Mouse (Mus musculus): ENCODE data around the gene Trim50. TPM values are rescaled to one million over a fixed set of nuclear protein-coding genes. Genes with fewer than 3 reads are reported as not detected.

Trim50 gene
- polyA plus RNA-seq, 1 experiment = not detected

DNA sequence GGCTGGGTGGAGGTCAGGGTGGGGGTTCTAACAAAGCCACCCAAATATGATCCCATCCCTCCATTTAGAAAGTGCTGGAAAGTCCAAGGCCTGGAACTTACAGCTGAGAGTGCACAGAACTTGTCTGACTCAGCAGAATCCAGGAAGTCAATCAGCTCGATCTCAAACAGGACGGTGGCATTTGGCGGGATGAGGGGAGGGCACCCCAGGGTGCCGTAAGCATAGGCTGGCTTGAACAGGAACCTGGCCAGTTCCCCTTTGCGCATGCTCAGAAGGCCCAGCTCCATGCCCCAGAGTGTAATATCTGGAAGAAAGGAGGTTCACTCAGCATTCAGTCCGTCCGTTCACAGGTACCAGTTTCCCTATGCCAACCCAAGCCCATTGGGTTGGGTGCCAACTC, 7.1 kb upstream of the Trim50 start:
- TF ChIP-seq FLI1 (IDR thresholded peaks at IDR 0.05; ENCODE audit: low read length) (no peak), GATA1 (IDR thresholded peaks at IDR 0.05; ENCODE audit: borderline replicate concordance, low read length) (no peak)
- H3K27me3 ChIP-seq (replicated peaks) = peaks cover 50% of the 10 kb centered on the region
- H3K9me3 ChIP-seq = no peaks in the 10 kb centered on the region
- peaks cover 5% of the 10 kb centered on the region; the same call in 1 of the 2 replicates for H3K4me1 ChIP-seq
- H3K36me3 ChIP-seq (replicated peaks; ENCODE audit: low read length) = no peaks in the 10 kb centered on the region
- H3K4me3 ChIP-seq (replicated peaks) = no peak overlapping the region

- TF ChIP-seq FLI1 (IDR thresholded peaks at IDR 0.05; ENCODE audit: low read length) (no peak), GATA1 (IDR thresholded peaks at IDR 0.05; ENCODE audit: borderline replicate concordance, low read length) (no peak)
- H3K4me3 ChIP-seq (replicated peaks) = no peak overlapping the region
- H3K9me3 ChIP-seq = no peaks in the 10 kb centered on the region
- H3K36me3 ChIP-seq (replicated peaks; ENCODE audit: low read length) = no peaks in the 10 kb centered on the region
- peaks cover 46% of the 10 kb centered on the region for H3K27me3 ChIP-seq (replicated peaks)
- H3K4me1 ChIP-seq = peaks cover 5% of the 10 kb centered on the region; the same call in 1 of the 2 replicates
Observed at GRCm38 (mm10) chr5:135346430-135346829, 6.7 kb upstream of the Trim50 start.

- Histone ChIP-seq H3K9me3 (no peaks in the 10 kb centered on the region), H3K4me1 (peaks cover 5% of the 10 kb centered on the region; the same call in 1 of the 2 replicates), H3K4me3 (replicated peaks) (no peak overlapping the region), H3K27me3 (replicated peaks) (peaks cover 45% of the 10 kb centered on the region), H3K36me3 (replicated peaks; ENCODE audit: low read length) (no peaks in the 10 kb centered on the region)
- TF ChIP-seq FLI1 (IDR thresholded peaks at IDR 0.05; ENCODE audit: low read length) (no peak), GATA1 (IDR thresholded peaks at IDR 0.05; ENCODE audit: borderline replicate concordance, low read length) (no peak)
Observed at GRCm38 (mm10) chr5:135347511-135348011, 5.5 kb upstream of the Trim50 start.

- no peaks in the 10 kb centered on the region for H3K9me3 ChIP-seq
Observed at GRCm38 (mm10) chr5:135349862-135350261, 3.2 kb upstream of the Trim50 start, which contains the start of gene Fkbp6. Gene Fkbp6 (minus strand): TSS chr5:135350044.

GRCm38 (mm10) chr5:135351606-135352005, 1.5 kb upstream of the Trim50 start:
- H3K4me3 ChIP-seq (replicated peaks) = no peak overlapping the region
- H3K4me1 ChIP-seq = no peaks in the 10 kb centered on the region
- H3K9me3 ChIP-seq = peaks cover 4% of the 10 kb centered on the region; the same call in 1 of the 2 replicates
- no peak for TF ChIP-seq FLI1 (IDR thresholded peaks at IDR 0.05; ENCODE audit: low read length)
- no peak for TF ChIP-seq GATA1 (IDR thresholded peaks at IDR 0.05; ENCODE audit: borderline replicate concordance, low read length)
- H3K36me3 ChIP-seq (replicated peaks; ENCODE audit: low read length) = no peaks in the 10 kb centered on the region
- H3K27me3 ChIP-seq (replicated peaks) = peaks cover 48% of the 10 kb centered on the region

More at GRCm38 (mm10) chr5:135349862-135350261, 3.2 kb upstream of the Trim50 start, which contains the start of gene Fkbp6:
- H3K36me3 ChIP-seq (replicated peaks; ENCODE audit: low read length) = no peaks in the 10 kb centered on the region
- peaks cover 47% of the 10 kb centered on the region for H3K27me3 ChIP-seq (replicated peaks)
- TF ChIP-seq GATA1 (IDR thresholded peaks at IDR 0.05; ENCODE audit: borderline replicate concordance, low read length) = no peak
- no peak for TF ChIP-seq FLI1 (IDR thresholded peaks at IDR 0.05; ENCODE audit: low read length)
- peaks cover 5% of the 10 kb centered on the region; the same call in 1 of the 2 replicates for H3K4me1 ChIP-seq
- H3K4me3 ChIP-seq (replicated peaks) = no peak within 1 kb of the TSS

DNA sequence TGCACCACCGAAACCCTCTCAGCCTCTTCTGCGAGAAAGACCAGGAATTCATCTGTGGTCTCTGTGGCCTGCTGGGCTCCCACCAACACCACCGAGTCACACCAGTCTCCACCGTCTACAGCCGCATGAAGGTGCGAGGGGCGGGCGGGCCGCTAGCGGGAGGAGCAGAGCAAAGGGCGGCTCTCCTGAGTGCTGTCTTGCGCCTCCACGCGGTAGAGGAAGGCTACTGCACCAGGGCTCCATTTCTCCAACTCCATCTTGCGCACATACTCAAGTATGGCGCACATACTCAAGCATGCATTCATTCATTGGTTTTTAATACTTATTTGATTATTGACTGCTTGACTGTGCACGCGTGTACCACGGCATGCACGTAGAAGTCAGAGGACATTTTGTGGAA, 469 bp downstream of the Trim50 start:
- Histone ChIP-seq H3K9me3 (peaks cover 4% of the 10 kb centered on the region; the same call in 1 of the 2 replicates), H3K36me3 (replicated peaks; ENCODE audit: low read length) (no peaks in the 10 kb centered on the region), H3K4me3 (replicated peaks) (no peak overlapping the region), H3K4me1 (no peaks in the 10 kb centered on the region), H3K27me3 (replicated peaks) (peaks cover 42% of the 10 kb centered on the region)
- TF ChIP-seq FLI1 (IDR thresholded peaks at IDR 0.05; ENCODE audit: low read length) = no peak
- TF ChIP-seq GATA1 (IDR thresholded peaks at IDR 0.05; ENCODE audit: borderline replicate concordance, low read length) = no peak

- Histone ChIP-seq H3K36me3 (replicated peaks; ENCODE audit: low read length) (no peaks in the 10 kb centered on the region), H3K9me3 (peaks cover 4% of the 10 kb centered on the region; the same call in 1 of the 2 replicates), H3K4me3 (replicated peaks) (no peak overlapping the region), H3K27me3 (replicated peaks) (peaks cover 39% of the 10 kb centered on the region), H3K4me1 (no peaks in the 10 kb centered on the region)
- TF ChIP-seq GATA1 (IDR thresholded peaks at IDR 0.05; ENCODE audit: borderline replicate concordance, low read length) = no peak
- no peak for TF ChIP-seq FLI1 (IDR thresholded peaks at IDR 0.05; ENCODE audit: low read length)
Observed at GRCm38 (mm10) chr5:135356090-135356489, 3.0 kb downstream of the Trim50 start.

DNA sequence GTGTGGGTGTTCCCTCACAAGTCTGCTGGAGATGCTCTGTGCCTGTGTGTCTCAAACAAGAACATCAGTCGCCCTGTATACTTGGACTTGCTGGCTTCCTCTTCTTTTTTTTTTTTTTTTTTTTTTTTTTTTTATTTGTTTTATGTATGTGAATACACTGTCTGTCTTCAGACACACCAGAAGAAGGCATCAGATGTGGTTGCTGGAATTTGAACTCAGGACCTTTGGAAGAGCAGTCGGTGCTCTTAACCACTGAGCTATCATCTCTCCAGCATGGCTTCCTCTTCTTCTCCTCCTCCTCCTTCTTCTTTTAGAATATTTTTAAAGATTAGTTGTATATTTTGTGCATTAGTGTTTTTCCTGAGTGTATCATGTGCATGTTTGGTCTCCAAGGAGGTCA, 4.5 kb downstream of the Trim50 start:
- H3K27me3 ChIP-seq (replicated peaks) = peaks cover 34% of the 10 kb centered on the region
- peaks cover 4% of the 10 kb centered on the region; the same call in 1 of the 2 replicates for H3K9me3 ChIP-seq
- no peak overlapping the region for H3K4me3 ChIP-seq (replicated peaks)
- H3K36me3 ChIP-seq (replicated peaks; ENCODE audit: low read length) = no peaks in the 10 kb centered on the region
- peaks cover 2% of the 10 kb centered on the region; the same call in 1 of the 2 replicates for H3K4me1 ChIP-seq
- TF ChIP-seq GATA1 (IDR thresholded peaks at IDR 0.05; ENCODE audit: borderline replicate concordance, low read length) (no peak), FLI1 (IDR thresholded peaks at IDR 0.05; ENCODE audit: low read length) (no peak)

- Histone ChIP-seq H3K4me3 (replicated peaks) (no peak overlapping the region), H3K9me3 (peaks cover 4% of the 10 kb centered on the region; the same call in 1 of the 2 replicates), H3K36me3 (replicated peaks; ENCODE audit: low read length) (no peaks in the 10 kb centered on the region), H3K4me1 (peaks cover 16% of the 10 kb centered on the region), H3K27me3 (replicated peaks) (peaks cover 33% of the 10 kb centered on the region)
- TF ChIP-seq FLI1 (IDR thresholded peaks at IDR 0.05; ENCODE audit: low read length) = no peak
- TF ChIP-seq GATA1 (IDR thresholded peaks at IDR 0.05; ENCODE audit: borderline replicate concordance, low read length) = no peak
Observed at GRCm38 (mm10) chr5:135359772-135360171, 6.7 kb downstream of the Trim50 start.

DNA sequence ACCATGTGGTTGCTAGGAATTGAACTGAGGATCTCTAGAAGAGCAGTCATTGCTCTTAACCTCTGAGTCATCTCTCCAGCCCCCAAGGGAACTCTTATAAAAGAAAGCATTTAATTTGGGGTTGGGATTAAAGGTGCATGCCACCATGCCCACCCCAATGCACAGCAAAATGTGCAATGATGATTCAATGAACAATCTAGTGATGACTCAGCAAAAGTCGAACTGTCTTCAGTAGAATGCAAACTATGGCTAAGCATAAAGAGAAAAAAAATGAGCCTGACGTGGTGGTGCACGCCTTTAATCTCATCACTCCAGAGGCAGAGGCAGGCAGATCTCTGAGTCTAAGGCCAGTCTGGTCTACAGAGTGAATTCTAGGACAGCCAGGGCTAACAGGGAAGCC, 9.5 kb downstream of the Trim50 start:
- H3K36me3 ChIP-seq (replicated peaks; ENCODE audit: low read length) = no peaks in the 10 kb centered on the region
- no peak for TF ChIP-seq FLI1 (IDR thresholded peaks at IDR 0.05; ENCODE audit: low read length)
- no peak for TF ChIP-seq GATA1 (IDR thresholded peaks at IDR 0.05; ENCODE audit: borderline replicate concordance, low read length)
- peaks cover 39% of the 10 kb centered on the region for H3K27me3 ChIP-seq (replicated peaks)
- no peaks in the 10 kb centered on the region for H3K9me3 ChIP-seq
- H3K4me1 ChIP-seq = peaks cover 29% of the 10 kb centered on the region
- no peak overlapping the region for H3K4me3 ChIP-seq (replicated peaks)
